Mouse (Mus musculus): ENCODE results near the gene Sox4. TPM values are rescaled to one million over a fixed set of nuclear protein-coding genes. Genes with fewer than 3 reads are reported as not detected.

The Sox4 gene
- 38.6 and 62.0 TPM in 2 replicates for polyA plus RNA-seq (2015; fragmentation: Nextera tagmentation; extraction: Ambion mirVana)

DNA sequence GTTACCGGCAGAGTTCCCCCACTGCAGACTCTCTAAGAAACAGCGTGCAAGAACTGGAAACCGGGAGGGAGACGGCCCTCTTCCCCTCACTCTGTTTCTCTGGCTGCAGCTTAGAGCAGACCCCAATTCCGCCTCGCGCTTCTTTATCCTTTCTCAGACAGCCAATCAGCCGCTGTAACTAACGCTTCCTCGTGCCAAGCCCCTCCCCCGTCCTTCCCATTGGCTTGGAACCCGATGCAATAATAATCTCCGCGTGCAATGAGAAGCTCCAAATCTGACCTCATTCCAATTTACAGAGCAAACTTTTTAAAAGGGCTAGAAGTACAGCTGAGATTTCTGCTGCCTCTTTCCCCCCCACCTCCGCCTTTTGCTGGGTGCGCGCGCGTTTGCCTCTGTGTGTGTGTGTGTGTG, at the start of gene Sox4:
Gene Sox4 (minus strand): TSS at position 133 of the 411 bp plus-strand sequence.

